In the genomic region with DNA sequence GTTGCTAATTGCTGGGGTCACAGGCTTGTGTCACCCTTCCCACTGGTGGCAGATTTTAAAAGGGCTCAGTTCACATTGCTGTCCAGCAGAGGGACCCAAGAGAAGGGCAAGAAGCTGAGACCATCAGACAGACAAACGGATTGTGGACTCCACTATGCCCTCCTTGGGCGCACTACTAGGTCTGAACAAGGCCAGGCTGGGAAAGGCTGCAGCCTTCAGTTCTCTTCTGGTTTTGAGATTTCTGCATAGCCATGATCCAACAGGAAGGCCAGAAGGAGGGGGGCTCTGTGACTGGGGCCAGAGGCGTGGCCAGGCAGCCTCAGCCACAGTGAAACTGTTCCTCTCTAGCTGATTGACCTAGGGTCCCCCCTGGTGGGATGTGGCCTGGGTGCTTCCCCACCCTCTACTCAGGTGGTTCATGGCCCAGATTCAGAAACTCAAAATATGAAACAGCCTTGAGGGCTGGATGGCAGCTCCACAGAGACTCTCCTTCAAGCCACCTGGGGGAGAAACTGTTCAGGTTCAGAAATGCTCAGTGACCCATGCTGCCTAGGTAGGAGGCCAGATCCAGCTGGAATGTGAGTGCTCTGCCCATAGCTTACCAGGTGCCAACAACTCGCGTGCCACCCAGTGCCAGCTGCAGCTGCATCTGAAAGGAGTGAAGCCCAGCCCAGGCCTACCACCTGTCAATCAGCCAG, we compare ENCODE assay signal across 8 mouse cellular contexts. TPM values are rescaled to one million over a fixed set of nuclear protein-coding genes. Genes with fewer than 3 reads are reported as not detected.
A peak's percentile ranks its signal among the peaks of the same experiment; 100 is the strongest.
DNase-seq lines count a peak whose midpoint lies in the region; ATAC-seq and TF ChIP-seq lines count a peak whose summit lies in the region.

No protein-coding gene starts in this region.

- TF ChIP-seq POLR2A in ES-Bruce4 (IDR thresholded peaks at IDR 0.05; ENCODE audit: insufficient read depth, low read length), result no peak

- 40% methylated on average over 5 of the region's 5 CpGs for WGBS in liver, embryonic 14.5 days (ENCODE audit: insufficient replicate concordance)

- no peaks in the 10 kb centered on the region for H3K4me1 ChIP-seq in ES-Bruce4 (ENCODE audit: control insufficient read depth, insufficient read depth, low read length)
- H3K4me1 ChIP-seq in liver, embryonic 14.5 days (replicated peaks; ENCODE audit: control insufficient read depth in 2 of 2, insufficient read depth in 2 of 2, low read length in 1 of 2), result peaks cover 2 to 11% of the 10 kb centered on the region in 2 experiments; a peak in 2 of 4 replicates

- H3K27me3 ChIP-seq in ES-Bruce4 (ENCODE audit: control insufficient read depth, insufficient read depth, low read length, poor library complexity, severe bottlenecking), result no peaks in the 10 kb centered on the region
- no peaks in the 10 kb centered on the region for H3K27me3 ChIP-seq in liver, embryonic 14.5 days (ENCODE audit: control insufficient read depth, insufficient read depth, low read length)

- TF ChIP-seq EP300 in ES-Bruce4 (IDR thresholded peaks at IDR 0.05; ENCODE audit: insufficient read depth, low read depth, low read length), result no peak
- no peak for TF ChIP-seq EP300 in liver, embryonic 14.5 days (IDR thresholded peaks at IDR 0.05; ENCODE audit: low read depth)

- H3K4me3 ChIP-seq in ES-Bruce4 (ENCODE audit: low read depth, low read length), result no peak overlapping the region
- no peak overlapping the region for H3K4me3 ChIP-seq in liver, embryonic 14.5 days (ENCODE audit: insufficient read depth in 1 of 2, low read depth in 2 of 2, low read length in 2 of 2)

- peak; percentile 36 for TF ChIP-seq CTCF in ES-Bruce4 (IDR thresholded peaks at IDR 0.05; ENCODE audit: low read depth, low read length)
- peak; percentile 81 for TF ChIP-seq CTCF in liver, embryonic 14.5 days (IDR thresholded peaks at IDR 0.05; ENCODE audit: low read depth)

- H3K9me3 ChIP-seq in ES-Bruce4 (replicated peaks; ENCODE audit: control insufficient read depth, insufficient read depth, low read length, poor library complexity, severe bottlenecking), result no peaks in the 10 kb centered on the region
- H3K9me3 ChIP-seq in liver, embryonic 14.5 days (ENCODE audit: control insufficient read depth, low read length), result no peaks in the 10 kb centered on the region

- peak; percentile 85 for ATAC-seq in erythroblast, adult 5-6 weeks (replicated peaks; ENCODE audit: low FRiP score, poor library complexity, severe bottlenecking)
- ATAC-seq in liver, embryonic 14.5 days (ENCODE audit: insufficient read depth), result 0 out of 2 replicates have a peak, but pooled peaks have one; percentile 23

- peak overlapping the region; percentile 8; the same call in 1 of the 2 replicates for H3K4me2 ChIP-seq in liver, embryonic 14.5 days (ENCODE audit: low read depth)

- H3K27ac ChIP-seq in ES-Bruce4 (ENCODE audit: insufficient read depth, low read length), result no peak overlapping the region
- no peak overlapping the region for H3K27ac ChIP-seq in liver, embryonic 14.5 days

- no peaks in the 10 kb centered on the region for H3K36me3 ChIP-seq in ES-Bruce4 (ENCODE audit: control insufficient read depth, insufficient read depth, low read length, poor library complexity, severe bottlenecking)
- no peaks in the 10 kb centered on the region for H3K36me3 ChIP-seq in liver, embryonic 14.5 days (replicated peaks; ENCODE audit: control insufficient read depth, insufficient read depth, low read depth)

- DNase-seq in adrenal gland, postnatal 14 days, result peak; percentile 51
- no peak for DNase-seq in adrenal gland, adult 18-20 months (ENCODE audit: low spot score in 2 of 2)
- DNase-seq in liver, embryonic 14.5 days (ENCODE audit: low read depth in 3 of 3, low spot score in 3 of 3), result peak in 2 of 3 experiments; percentile 41 to 42
- DNase-seq in thymus, adult 18-20 months, result peak; percentile 62 to 70
- no peak for DNase-seq in cerebellum, postnatal 10 days
- no peak for DNase-seq in ovary, postnatal 10 days (ENCODE audit: low spot score)

- H3K9ac ChIP-seq in ES-Bruce4 (ENCODE audit: low read depth, poor library complexity, severe bottlenecking), result no peak overlapping the region
- no peak overlapping the region for H3K9ac ChIP-seq in liver, embryonic 14.5 days (replicated peaks)

RNA-seq across cellular contexts. Expression of a gene that starts 13.7 kb away (rescaled TPM):
- 2.4 and 4.7 TPM in 2 replicates for total RNA-seq in adrenal gland, postnatal 14 days (2021)
- 1 to 10 TPM; 2.0 TPM for total RNA-seq in adrenal gland, adult 18-20 months (2021)
- 1.1 and 1.9 TPM in 2 replicates for polyA plus RNA-seq in ES-Bruce4 (2011; ENCODE audit: insufficient read depth, insufficient read length, low read depth, missing spikeins)
- 3.8 and 4.6 TPM in 2 replicates for total RNA-seq in erythroblast, adult 5-6 weeks (2015; ENCODE audit: low replicate concordance)
- total RNA-seq in erythroblast, adult 5-6 weeks (2017; ENCODE audit: low replicate concordance), result 10.9 and 11.8 TPM in 2 replicates
- polyA plus RNA-seq in liver, embryonic 14.5 days (2012; rRNA removed), result 1.5 and 2.3 TPM in 2 replicates
- 0.76 and 1.1 TPM in 2 replicates for polyA plus RNA-seq in liver, embryonic 14.5 days (2014; fragmentation: Nextera tagmentation; extraction: Ambion mirVana)

RNA-seq across cellular contexts. Expression of a gene that starts 31.3 kb away (rescaled TPM):
- 21.4 and 21.7 TPM in 2 replicates for total RNA-seq in adrenal gland, postnatal 14 days (2021)
- 10 to 100 TPM; 23.2 to 25.3 TPM for total RNA-seq in adrenal gland, adult 18-20 months (2021)
- polyA plus RNA-seq in ES-Bruce4 (2011; ENCODE audit: insufficient read depth, insufficient read length, low read depth, missing spikeins), result 4.5 and 5.2 TPM in 2 replicates
- 3.6 TPM in 1 of 2 replicates, not detected in the other for total RNA-seq in erythroblast, adult 5-6 weeks (2015; ENCODE audit: low replicate concordance)
- total RNA-seq in erythroblast, adult 5-6 weeks (2017; ENCODE audit: low replicate concordance), result 1.1 and 2.6 TPM in 2 replicates
- 3.0 and 3.1 TPM in 2 replicates for polyA plus RNA-seq in liver, embryonic 14.5 days (2012; rRNA removed)
- 4.3 and 5.4 TPM in 2 replicates for polyA plus RNA-seq in liver, embryonic 14.5 days (2014; fragmentation: Nextera tagmentation; extraction: Ambion mirVana)

RNA-seq across cellular contexts. Expression of a gene that starts 37.8 kb away (rescaled TPM):
- 76.6 and 79.0 TPM in 2 replicates for total RNA-seq in adrenal gland, postnatal 14 days (2021)
- total RNA-seq in adrenal gland, adult 18-20 months (2021), result 100 to 1,000 TPM in 1 of 2 experiments, 10 to 100 TPM in 1; 83.2 to 110 TPM
- polyA plus RNA-seq in ES-Bruce4 (2011; ENCODE audit: insufficient read depth, insufficient read length, low read depth, missing spikeins), result 109 and 112 TPM in 2 replicates
- total RNA-seq in erythroblast, adult 5-6 weeks (2015; ENCODE audit: low replicate concordance), result 46.7 and 49.5 TPM in 2 replicates
- total RNA-seq in erythroblast, adult 5-6 weeks (2017; ENCODE audit: low replicate concordance), result 22.7 and 49.4 TPM in 2 replicates
- 65.7 and 69.4 TPM in 2 replicates for polyA plus RNA-seq in liver, embryonic 14.5 days (2012; rRNA removed)
- polyA plus RNA-seq in liver, embryonic 14.5 days (2014; fragmentation: Nextera tagmentation; extraction: Ambion mirVana), result 75.2 and 77.4 TPM in 2 replicates

RNA-seq across cellular contexts. Expression of a gene that starts 38.2 kb away (rescaled TPM):
- total RNA-seq in adrenal gland, postnatal 14 days (2021), result 420 and 426 TPM in 2 replicates
- total RNA-seq in adrenal gland, adult 18-20 months (2021), result 100 to 1,000 TPM; 303 to 375 TPM
- polyA plus RNA-seq in ES-Bruce4 (2011; ENCODE audit: insufficient read depth, insufficient read length, low read depth, missing spikeins), result 56.4 and 66.9 TPM in 2 replicates
- total RNA-seq in erythroblast, adult 5-6 weeks (2015; ENCODE audit: low replicate concordance), result 192 and 238 TPM in 2 replicates
- total RNA-seq in erythroblast, adult 5-6 weeks (2017; ENCODE audit: low replicate concordance), result 232 and 266 TPM in 2 replicates
- polyA plus RNA-seq in liver, embryonic 14.5 days (2012; rRNA removed), result 41.8 and 54.9 TPM in 2 replicates
- 78.7 and 87.2 TPM in 2 replicates for polyA plus RNA-seq in liver, embryonic 14.5 days (2014; fragmentation: Nextera tagmentation; extraction: Ambion mirVana)

RNA-seq across cellular contexts. Expression of a gene that starts 49.9 kb away (rescaled TPM):
- total RNA-seq in adrenal gland, postnatal 14 days (2021), result 63.2 and 67.0 TPM in 2 replicates
- 10 to 100 TPM; 38.7 to 63.0 TPM for total RNA-seq in adrenal gland, adult 18-20 months (2021)
- polyA plus RNA-seq in ES-Bruce4 (2011; ENCODE audit: insufficient read depth, insufficient read length, low read depth, missing spikeins), result 13.6 and 16.7 TPM in 2 replicates
- 3.1 and 5.2 TPM in 2 replicates for total RNA-seq in erythroblast, adult 5-6 weeks (2015; ENCODE audit: low replicate concordance)
- total RNA-seq in erythroblast, adult 5-6 weeks (2017; ENCODE audit: low replicate concordance), result 2.4 and 4.2 TPM in 2 replicates
- 6.2 and 6.6 TPM in 2 replicates for polyA plus RNA-seq in liver, embryonic 14.5 days (2012; rRNA removed)
- 1.6 and 2.2 TPM in 2 replicates for polyA plus RNA-seq in liver, embryonic 14.5 days (2014; fragmentation: Nextera tagmentation; extraction: Ambion mirVana)

Comparison
In these comparisons a context has a peak if more than half of its experiments do, and no peak if none do; other contexts are left out.
1. DNase-seq: peak in adrenal gland, postnatal 14 days (single experiment), liver, embryonic 14.5 days (2 of 3) and thymus, adult 18-20 months (2 of 2); none in adrenal gland, adult 18-20 months (0 of 2), cerebellum, postnatal 10 days (0 of 2) and ovary, postnatal 10 days (single experiment).